Mouse (Mus musculus): Measurements from ENCODE around the gene Ypel1.

Gene Ypel1

GRCm38 (mm10) chr16:17069511-17070443 lies at the start of gene Ypel1:
TSS of gene Ypel1 (plus strand) at chr16:17069696.
- DNase-seq (ENCODE audit: low spot score), result peak; percentile 91

DNA sequence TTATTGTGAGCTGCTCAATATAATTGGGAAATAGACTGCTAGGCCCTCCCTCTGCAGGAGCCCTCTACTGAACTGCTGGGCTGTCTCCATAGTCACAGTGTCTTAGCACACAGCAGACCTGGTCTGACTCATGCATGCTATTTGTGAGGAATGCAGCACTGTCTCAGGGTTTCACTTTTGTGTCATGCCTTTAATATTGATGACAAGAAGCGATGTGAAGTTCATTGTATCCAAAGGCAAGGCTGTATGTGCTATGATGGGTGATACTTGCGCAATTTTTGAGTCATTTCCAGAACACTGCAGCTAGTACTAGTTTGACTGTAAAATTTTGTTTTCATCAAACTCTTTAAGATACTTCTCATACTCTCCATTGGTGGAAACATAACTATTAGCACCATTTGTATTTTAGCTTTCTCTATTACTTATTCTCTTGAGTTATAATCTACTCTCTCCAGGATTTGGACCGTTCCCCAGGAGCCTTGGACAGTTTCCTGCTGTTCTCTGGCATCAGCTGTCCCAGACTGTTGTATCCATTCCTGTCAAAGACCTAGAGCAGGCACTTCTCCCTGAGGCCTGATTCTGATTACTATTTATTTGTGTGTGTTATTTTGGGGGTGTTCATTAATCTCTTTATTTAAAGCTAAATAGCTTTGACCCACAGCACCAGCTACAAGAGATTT lies 44.9 kb upstream of the Ypel1 start:
- DNase-seq (ENCODE audit: low spot score), result no peak

DNA sequence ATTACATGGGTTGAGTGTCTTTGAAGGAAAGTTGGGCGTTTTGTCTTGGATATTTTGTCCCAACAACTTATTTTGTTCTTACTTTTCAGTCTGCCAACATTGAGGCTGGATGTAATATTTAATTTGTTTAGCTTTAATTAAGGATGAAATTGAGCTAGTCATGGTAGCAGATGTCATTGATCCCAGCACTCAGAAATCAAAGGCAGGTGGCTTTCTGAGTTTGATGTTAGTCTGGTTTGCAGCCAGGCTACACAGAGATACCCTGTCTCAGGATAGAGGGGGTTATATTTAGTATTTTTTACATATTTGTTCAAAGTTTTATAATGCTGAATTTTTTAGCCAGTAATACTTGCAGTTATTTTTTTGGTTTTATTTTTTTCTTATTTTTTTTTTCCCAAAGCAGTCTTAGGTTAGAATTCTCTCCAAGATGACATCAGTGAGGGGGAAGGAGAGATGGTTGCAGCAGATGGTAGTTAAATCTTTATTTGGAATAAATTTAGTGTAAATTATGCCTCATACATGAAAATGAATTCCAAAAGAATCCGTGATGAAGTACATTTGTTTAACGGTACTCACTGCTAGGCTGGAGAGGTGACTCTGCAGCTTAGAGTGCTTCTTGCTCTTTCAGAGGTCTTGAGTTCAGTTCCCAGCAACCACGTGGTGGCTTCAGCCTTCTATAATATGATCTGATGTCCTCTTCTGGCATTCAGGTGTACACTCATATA lies 39.4 kb upstream of the Ypel1 start:
- DNase-seq (ENCODE audit: low spot score), result no peak

GRCm38 (mm10) chr16:17033754-17034153 lies 35.7 kb upstream of the Ypel1 start:
- DNase-seq (ENCODE audit: low spot score), result no peak

DNA sequence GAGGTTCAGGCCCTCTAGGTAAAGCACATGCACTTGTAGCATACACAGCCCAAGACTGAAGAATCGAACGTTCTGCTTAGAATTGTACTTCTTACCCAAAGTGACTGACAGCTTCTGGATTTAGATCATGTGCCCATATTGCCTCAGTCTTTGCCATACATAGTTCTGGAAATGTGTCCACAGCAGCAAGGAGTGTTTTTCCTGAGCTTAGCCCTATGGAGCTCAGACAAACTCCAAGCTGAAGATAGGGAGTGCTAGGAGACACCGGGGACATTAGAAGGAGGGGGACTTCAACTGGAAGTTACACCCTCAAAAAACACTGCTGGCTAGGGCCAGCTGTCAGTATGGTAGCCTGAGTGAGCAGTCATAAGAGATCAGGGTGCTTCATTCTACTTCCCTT lies 28.8 kb upstream of the Ypel1 start:
- DNase-seq (ENCODE audit: low spot score), result no peak

GRCm38 (mm10) chr16:17041417-17041816 lies 28.1 kb upstream of the Ypel1 start:
- DNase-seq (ENCODE audit: low spot score), result no peak

DNA sequence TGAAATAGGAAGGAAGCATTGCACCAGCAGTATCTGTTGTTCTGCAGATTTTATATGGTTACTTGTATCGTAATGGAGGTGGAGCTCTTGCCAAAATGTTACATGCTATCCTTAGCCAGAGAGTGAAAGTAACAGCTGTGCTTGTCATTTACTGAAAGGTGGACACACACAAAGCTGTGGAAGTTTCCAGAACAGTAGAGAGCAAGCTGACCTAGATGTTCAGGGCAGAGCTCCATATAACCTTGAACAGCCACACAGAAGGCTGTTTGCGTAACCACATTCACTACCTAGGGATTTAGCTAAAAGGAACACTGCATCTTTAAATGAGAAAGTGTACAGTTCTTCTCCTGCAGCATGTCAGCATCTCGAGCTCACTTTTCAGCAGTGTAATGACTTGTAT lies 25.2 kb upstream of the Ypel1 start:
- DNase-seq (ENCODE audit: low spot score), result no peak

DNA sequence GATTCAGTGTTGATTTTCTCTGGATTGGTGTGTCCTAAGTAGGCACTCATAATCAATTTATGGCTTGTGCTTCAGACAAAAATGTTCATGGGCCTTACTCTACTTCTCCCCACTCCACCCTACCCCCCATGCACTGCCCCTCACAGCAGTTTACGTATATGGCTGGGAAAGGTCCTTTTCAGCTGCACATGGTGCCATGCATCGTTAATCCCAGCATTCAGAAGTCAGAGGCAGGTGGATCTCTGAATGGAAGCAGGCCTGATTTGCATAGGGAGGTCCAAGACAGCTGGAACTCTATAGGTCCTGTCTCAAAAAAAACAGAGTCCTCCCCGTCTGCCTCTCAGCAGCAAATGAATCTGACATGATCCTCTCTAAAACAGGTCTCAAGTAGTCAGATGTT lies 24.2 kb upstream of the Ypel1 start:
- DNase-seq (ENCODE audit: low spot score), result no peak

DNA sequence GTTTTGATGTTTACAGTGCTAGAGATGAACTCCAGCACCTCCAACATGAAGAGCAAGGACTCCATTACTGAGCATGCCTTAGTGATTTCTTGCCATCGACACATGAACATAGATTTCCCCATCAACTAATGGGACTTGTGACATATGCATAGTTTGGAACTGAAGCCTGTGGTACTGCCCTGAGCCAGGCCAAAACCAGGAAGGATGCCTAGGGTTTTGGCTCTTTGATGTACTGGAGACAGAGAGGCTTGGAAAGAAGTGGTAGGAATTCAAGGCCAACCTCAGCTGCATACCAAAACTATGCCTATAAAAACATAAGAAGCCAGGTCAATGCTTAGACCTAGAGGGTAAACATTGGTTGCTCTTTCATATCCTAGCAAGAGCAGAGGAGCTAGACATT lies 19.6 kb upstream of the Ypel1 start:
- no peak for DNase-seq (ENCODE audit: low spot score)

DNA sequence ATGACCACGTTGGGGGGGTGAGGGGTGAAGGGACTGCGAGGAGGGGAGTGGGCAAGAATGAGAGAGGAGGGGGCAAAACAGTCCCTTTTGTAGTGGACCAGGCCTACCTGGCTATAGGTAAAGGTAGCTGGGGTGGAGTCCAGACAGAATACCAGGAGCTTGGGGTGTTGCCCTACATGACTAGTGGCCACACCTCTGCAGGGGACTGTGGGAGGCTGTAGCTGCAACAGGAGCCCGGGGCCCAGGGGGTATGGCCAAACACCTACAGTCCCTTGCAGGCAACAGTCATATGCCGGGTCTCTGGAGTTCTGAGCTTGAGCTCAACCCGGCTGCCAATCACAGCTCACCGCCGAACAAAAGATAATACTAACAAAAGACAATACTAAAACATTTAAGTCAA lies 17.4 kb upstream of the Ypel1 start:
- DNase-seq (ENCODE audit: low spot score), result no peak

- DNase-seq (ENCODE audit: low spot score), result no peak
Observed at GRCm38 (mm10) chr16:17053903-17054302, 15.6 kb upstream of the Ypel1 start.

DNA sequence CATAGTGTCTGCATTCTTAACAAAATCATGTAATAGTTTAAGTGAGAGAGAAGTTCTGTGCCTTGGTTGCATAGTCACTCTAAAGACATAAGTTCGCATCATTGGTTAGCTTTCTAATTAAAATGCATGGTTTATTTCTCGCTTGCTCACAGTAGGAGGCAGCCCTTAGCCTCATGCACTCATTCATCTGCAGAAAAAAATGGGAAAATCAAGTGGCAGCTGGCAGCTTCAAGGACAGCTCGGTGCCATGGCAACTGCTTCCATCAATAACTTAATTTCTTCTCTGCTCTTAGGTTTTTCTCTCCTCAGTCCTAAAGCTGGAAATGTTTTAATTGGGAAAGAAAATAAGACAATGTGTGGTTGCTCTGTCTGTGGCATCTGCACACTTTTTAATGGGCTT lies 13.9 kb upstream of the Ypel1 start:
- no peak for DNase-seq (ENCODE audit: low spot score)

- DNase-seq (ENCODE audit: low spot score), result no peak
Observed at GRCm38 (mm10) chr16:17062338-17062737, 7.2 kb upstream of the Ypel1 start.

GRCm38 (mm10) chr16:17067552-17067951 lies 1.9 kb upstream of the Ypel1 start:
- DNase-seq (ENCODE audit: low spot score), result no peak

DNA sequence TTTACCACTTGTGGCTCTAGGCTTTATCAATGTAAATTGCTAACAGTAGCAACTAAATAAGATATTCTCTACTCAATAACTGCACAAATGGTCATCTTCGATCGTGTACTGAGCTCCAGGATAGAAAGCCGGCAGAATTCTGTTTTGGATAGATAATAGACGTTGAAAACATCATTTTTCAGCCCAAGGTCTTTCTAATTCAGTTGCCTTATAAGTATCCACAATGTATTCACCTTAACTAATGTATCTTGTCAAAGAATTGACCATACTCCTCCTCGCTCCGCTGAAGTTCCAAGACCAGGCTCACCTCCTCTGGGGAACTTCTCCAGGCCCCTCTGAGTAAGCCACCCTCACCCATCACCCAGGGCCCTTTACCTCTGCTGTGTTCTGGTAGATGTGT lies 1.2 kb downstream of the Ypel1 start:
- DNase-seq (ENCODE audit: low spot score), result no peak

DNA sequence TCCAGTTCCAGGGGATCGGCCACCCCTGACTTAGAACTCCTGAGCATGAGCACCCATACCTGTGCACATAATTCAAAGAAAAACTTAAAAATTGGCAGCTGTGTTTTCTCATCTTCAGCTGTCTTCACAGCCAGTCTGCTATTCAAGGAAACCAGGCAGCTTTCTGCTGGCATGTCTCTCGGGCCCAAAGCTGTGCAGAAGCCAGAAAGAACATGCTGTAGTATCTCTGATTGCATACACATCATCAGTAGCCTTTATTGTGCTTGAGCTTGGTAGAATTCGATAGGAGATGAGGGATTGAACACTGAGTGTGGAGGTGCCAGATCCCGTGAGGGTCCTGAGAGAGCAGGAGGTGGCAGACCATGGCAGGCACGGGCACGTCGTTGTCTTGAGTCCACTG lies 3.5 kb downstream of the Ypel1 start:
- DNase-seq (ENCODE audit: low spot score), result no peak

DNA sequence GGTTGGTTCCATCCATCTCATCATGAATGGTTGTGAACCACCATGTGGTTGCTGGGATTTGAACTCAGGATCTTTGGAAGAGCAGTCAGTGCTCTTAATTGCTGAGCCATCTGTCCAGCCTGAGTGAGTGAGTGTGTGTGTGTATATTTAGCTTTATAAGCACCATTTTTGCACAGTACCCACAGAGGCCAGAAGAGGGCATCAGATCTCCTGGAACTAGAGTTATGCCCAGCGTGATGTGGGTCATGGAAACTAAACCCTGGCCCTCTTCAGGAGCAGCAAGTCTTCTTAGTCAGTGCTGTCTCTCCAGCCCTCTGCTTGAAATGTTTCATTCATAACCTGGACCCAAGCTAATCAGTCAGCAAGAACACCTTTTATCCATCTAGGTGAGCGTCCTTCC lies 6.8 kb downstream of the Ypel1 start:
- DNase-seq (ENCODE audit: low spot score), result no peak

DNA sequence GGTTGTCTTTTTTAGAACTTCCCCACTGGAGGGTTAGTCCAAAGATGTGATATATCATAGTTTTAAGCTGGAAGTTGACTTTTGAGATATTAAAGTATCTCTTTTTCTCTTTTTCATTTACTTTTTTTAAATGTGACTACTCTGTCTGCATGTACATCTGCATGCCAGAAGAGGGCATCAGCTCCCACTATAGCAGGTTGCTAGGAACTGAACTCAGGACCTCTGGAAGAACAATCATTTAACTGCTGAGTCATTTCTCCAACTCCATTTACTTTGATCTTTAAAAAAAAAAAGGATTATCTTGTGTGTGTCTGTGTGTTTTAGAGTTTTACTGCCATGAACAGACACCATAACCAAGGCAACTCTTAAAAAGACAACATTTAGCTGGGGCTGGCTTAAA lies 7.4 kb downstream of the Ypel1 start:
- no peak for DNase-seq (ENCODE audit: low spot score)

- no peak for DNase-seq (ENCODE audit: low spot score)
Observed at GRCm38 (mm10) chr16:17078101-17078500, 8.6 kb downstream of the Ypel1 start.

DNA sequence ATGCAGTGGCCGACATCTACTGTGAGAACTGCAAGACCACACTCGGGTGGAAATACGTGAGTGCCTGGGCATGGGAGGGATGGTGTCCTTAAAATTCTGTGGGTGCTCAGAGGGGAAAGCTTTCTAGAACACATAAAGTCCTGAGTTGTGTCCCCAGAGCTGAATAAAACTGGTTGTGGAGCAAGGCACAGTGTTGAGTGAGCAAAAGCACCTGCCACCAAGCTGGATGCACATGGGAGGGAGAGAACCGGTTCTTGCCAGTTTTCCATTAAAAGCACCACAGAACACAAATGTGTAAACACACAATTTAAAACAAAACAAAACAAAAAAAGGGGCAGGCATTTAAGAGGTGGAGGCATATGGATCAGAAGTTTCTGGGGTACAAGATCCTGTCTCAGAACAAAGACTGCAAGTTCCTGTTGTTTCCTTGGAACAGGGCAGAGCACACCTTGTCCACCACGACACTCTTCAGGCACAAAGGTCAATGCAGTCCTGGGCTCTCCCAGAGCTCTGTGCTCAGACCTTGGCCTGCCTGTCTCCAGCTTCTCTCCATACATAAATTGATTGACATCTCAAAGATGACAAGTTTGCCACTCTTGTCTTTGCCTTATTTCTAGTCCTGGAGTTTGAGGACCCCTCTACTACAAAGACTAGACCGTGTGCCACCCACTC lies 12.8 kb downstream of the Ypel1 start:
- DNase-seq (ENCODE audit: low spot score), result no peak

GRCm38 (mm10) chr16:17085636-17086035 lies 16.1 kb downstream of the Ypel1 start:
- DNase-seq (ENCODE audit: low spot score), result peak; percentile 45

DNA sequence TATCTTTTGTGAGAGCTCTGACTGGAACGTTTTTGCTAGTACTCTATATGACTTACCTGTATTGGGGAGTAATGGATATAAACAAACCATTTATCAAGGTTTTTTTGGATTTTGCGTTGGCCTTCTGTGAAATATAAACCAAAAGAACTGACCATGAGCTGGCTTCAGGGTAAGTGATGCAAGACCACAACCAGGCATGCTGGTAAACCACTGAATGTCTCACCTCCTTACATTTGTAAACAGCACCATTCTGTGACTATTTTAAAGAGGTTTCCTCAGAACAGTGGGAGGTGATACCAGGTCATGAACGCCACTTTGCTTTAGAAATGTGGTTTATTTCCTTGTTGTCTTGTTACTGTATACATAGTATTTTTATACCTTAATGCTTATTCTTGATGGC lies 16.7 kb downstream of the Ypel1 start:
- DNase-seq (ENCODE audit: low spot score), result no peak
